Mouse (Mus musculus) T-cell, adult 66 days (primary cell): Measurements from ENCODE around the gene Fbxw28. TPM values are rescaled to one million over a fixed set of nuclear protein-coding genes. Genes with fewer than 3 reads are reported as not detected.

ENCODE experiments used
- total RNA-seq, 2 experiments: library from RNA; stranded (reverse); gene quantifications; 3 replicates in 1 of 2; 4 replicates in 1 of 2; pipeline ENCODE4 v1.2.4; 2023

Fbxw28 gene
- total RNA-seq, result not detected

GRCm38 (mm10) chr9:109339559-109339958 lies at the start of gene Fbxw28:
Gene Fbxw28 (minus strand): TSS chr9:109339659.

DNA sequence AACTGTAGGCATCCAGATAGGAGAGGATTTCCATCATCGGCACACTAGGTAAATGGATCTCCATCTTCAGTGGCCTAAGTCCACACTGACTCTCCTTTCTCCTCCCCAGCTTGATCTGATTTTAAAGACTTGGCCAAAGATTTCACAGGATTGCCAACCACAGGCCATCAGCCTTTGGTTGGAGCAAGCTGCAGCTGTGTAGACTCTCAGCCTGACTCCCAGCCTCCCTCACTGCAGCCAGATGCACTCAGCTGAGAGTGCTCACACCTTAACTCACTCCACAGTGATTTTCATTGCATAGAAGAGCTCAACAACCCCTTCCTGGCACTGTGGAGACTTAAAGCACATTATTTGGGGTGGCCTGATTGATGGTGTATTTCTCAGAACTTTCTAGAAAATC lies 51.9 kb downstream of the Fbxw28 start, which contains the start of gene Fbxw14:
Gene Fbxw14 (minus strand): TSS at position 101 of the 400 bp plus-strand sequence.

Other genes with a start within 250 kb of the Fbxw28 start
- gene Plxnb1, start 244.3 kb downstream of the Fbxw28 start, total RNA-seq, result 1 to 10 TPM; 2.6 to 4.7 TPM
- gene Fbxw21, start 177.6 kb downstream of the Fbxw28 start, total RNA-seq, result not detected
- not detected for gene Fbxw13, start 143.7 kb downstream of the Fbxw28 start, total RNA-seq
- not detected for gene Fbxw20, start 104.9 kb downstream of the Fbxw28 start, total RNA-seq
- gene Fbxw14, start 52.0 kb downstream of the Fbxw28 start, total RNA-seq, result not detected
- not detected for gene Fbxw22, start 64.6 kb upstream of the Fbxw28 start, total RNA-seq
- gene Fbxw16, start 109.5 kb upstream of the Fbxw28 start, total RNA-seq, result not detected
- not detected for gene Fbxw19, start 156.2 kb upstream of the Fbxw28 start, total RNA-seq
- gene Fbxw15, start 228.6 kb upstream of the Fbxw28 start, total RNA-seq, result not detected